Mouse (Mus musculus) CH12F3 (cell line): Measurements from ENCODE around the gene Fam240a.

Experiments
- in situ Hi-C: fragments of 300-500 bp; cut with MboI; formaldehyde crosslinking; loops from 2 replicates; pipeline ENCODE4 v1.14.3; 2020; ENCODE audit warnings: low sequenced_read_pairs

Gene Fam240a

DNA sequence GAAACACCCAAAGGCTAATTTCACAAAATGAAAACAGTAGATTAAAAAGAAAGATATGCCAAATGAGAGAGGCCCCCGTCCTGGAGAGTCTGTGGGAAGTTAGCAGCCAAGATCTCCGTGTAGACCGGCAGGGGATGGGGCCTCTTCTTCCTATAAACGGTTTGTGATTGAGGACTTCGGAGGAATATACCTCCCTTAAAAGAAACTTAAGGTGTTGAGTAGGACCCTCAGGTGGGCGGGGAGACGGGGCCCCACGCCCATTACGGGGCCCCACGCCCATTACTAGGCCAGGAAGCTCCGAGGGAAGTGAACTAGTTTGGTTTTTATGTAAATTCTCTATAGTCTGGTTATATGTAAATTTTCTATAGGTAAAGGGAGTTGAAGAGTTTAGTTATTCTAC lies 29.3 kb upstream of the Fam240a start, which contains the start of gene Tdgf1:
Gene Tdgf1, minus strand, starts transcription at position 233 of the 400 bp plus-strand sequence.
- in situ Hi-C loops = no loop called here

DNA sequence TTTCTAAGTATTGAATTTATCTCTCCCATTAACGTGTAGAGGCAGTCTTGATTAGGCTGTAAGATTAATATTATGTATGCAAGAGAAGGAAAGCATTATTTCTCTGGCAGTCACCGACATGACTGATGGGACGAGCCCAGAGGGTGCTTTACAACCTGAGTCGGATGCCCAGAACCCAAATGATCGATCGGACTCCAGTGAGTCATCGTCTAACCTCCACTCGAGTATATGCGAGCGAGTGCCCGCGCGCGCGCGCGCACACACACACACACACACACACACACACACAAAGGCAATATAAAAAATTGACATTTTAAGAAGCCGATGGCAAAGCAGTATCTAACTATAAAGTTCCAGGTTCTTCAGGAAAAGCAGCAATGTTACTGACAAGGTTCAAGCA lies 28.7 kb upstream of the Fam240a start:
- in situ Hi-C loops = no loop called here

DNA sequence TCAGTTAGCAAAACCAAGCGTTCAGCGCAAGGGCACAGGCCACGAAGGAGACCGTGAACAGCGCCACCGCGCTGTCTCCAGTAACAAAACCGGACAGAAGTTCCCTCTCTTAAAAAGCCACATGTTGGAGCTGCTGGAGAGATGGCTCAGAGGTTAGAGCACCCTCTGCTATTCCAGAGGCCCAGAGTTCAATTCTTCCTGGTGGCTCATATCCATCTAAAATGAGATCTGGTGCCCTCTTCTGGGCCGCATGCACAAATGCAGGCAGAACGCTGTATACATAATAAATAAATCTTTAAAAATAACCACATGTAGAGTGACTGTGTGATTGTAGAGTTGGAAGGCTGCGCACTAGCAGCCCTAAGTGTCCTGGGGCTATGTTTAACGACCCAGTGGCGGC lies 27.6 kb upstream of the Fam240a start:
- in situ Hi-C loops = no loop called here

DNA sequence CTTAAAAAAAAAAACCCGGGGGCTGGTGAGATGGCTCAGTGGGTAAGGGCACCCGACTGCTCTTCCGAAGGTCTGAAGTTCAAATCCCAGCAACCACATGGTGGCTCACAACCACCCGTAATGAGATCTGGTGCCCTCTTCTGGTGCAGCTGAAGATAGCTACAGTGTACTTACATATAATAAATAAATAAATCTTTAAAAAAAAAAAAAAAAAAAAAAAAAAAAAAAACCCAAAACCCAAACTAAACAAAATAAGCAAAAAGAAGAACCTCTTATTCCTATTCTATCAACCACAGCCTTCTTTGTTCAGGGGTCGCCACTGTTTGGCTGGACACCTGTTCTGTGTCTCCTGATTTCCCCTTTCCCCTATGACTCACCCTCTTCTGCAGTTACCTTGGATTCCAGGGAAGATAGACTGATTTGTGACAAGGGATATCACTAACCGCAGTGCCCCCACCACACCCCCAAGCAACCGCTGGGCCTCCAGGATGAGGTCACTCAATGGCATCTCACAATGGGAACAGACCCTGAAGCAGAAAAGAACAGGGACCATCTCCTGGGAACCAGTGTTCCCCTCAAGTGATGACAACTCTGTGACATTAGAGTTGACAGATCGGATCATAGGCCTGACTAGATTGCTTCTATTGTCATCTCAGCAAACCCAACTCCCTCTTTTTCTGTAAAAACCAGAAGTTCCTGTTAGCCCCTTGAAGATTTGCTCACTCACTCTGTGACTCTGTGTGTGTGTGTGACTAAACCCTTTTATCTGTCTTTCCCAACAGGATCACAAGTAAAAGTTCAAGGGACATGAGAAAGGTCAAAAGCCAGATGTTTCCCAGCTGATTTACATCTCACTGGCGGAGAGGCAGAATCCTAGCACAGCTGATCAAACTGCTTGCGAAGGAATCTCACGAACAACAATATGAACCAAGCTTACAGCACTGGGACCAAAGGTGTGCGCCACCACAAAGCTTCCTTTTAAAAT lies 21.1 kb upstream of the Fam240a start:
- in situ Hi-C loops = no loop called here

DNA sequence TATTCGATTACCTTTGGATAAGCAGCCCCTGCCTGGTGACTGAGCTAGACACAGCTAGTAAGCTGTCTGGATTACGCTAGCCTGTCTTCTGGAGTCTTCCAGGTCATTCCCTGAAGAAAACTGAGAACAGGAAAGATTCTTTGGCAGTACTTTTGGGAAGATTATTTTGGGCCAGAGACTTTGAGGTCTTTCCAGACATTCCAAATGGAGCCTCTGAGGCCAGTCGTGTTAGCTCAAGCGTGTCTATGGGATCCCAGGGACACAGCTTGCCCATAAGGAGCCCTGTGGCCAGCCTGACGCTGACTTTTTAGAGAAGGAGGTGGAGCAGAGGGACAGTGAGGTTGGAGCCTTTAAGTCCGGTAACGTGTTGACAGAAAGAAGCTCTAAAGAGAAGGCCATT lies 19.3 kb upstream of the Fam240a start:
- in situ Hi-C loops = no loop called here

DNA sequence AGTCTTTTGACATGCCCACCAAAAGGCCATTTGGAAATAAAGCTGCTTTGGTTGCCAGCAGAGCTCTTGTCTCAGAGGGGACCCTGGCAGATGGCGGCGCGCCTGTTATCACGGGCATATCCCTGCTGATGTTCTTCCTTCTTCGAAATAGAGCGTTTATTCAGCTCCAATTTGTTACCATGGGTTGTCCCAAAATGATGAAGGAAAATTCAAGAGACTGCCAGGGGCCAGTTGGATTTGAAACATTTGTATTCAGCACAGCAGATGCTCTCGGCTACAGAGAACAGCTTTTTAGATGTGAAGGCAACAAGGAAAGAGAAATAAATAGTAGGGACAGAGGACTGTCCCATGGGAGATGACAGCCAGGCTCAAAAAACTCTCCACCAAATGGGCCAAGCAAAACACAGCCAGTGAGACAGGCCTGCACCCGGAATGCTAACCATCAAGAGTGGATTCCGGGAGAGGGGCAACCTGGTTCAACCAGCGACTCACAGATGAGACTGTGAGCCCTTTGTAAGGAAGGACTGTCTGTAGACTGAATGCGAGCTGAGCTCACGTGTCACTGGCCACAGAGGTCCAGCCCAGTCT lies 17.3 kb upstream of the Fam240a start:
- in situ Hi-C loops = no loop called here

DNA sequence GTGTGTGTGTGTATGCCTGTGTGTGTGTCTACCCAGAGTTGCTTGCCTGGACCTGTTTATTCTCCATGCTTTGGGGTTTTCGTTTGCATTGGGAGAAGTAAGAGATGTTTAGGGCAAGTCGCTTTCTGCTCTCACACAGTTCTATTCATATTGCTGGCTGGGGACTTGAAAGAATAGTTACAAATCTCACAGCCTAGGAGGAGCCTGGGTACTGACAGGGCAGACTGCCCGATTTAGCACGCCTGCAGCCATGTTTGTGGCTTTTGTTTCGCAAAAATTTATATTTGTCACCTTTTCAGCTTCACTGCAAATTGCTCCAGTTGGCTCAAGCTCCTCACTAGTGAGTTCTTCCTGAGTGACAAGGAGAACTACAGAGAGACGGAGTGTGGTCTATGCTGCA lies 14.9 kb upstream of the Fam240a start:
- in situ Hi-C loops = no loop called here

DNA sequence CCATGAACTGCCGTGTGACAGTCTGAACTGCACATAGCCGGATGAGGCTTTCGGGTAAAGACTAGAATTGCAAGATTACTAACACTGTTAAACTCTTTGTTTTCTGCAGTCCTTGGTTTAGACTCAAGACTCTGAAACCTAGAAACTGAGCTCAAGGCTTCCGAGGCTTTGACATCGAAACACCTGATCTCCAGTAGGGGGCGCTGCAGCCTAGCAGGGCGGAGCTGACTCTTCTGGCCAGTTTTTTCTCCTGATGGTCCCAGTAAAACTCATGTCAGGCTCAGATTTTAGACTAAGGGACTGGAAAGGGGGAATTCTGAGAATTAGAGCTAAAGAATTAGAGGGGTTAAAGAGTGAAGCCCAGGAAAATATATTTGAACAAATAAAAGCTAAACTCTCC lies 6.1 kb upstream of the Fam240a start:
- in situ Hi-C loops = no loop called here

DNA sequence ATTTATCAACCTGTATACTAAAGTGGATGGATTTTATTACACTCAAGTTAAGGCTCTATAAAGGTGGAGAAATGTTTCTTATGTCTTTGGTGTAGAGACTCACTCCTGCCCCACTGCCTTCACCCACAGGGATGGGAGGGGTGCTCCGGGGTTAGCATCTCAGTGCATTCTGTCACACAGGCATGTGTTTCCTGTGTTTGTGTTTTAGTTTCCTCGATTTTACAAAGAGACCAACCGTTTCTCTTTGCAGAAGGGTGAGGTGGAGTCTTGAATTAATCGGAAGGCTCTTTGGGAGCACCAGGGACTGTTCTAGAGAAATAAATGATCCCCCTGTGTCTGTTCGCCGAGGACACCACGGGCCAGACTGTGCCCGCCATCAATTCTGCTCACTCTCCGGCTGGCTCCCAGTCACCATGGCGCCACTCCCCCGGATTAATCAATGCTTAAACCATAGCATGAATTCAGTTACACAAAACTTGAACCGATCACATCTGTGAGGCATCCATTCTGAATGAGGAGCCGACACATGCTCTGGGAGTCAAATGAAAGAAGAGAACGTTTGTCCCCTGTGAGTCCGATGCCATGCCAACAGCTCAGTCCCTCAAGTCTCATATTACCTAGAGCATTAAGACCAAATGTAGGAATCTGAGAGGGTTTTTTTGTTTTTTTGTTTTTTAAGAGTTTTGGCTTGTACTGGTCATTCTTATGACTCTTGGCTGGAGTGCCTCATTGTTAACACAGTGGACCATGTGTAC lies 4.2 kb upstream of the Fam240a start:
- in situ Hi-C loops = no loop called here

DNA sequence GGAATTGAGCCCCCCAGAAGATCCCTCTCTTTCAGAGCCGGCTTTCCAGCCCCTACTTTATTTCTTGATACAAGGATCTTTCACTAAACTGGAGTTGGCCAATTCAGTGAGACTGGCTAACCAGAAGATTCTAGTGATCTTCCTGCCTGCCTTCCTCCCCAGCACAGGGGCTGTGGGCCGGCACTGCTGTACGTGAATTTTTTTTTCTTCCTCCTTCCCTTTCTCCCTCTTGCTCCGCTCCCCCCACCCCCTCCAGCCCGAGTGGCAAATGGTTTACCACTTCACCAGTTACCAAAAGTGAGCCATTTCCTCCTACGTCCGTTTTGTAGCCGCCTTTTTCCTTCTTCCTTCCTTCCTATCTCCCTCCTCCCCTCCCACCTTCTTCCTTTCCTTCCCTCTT lies 1.2 kb downstream of the Fam240a start:
- in situ Hi-C loops = no loop called here

DNA sequence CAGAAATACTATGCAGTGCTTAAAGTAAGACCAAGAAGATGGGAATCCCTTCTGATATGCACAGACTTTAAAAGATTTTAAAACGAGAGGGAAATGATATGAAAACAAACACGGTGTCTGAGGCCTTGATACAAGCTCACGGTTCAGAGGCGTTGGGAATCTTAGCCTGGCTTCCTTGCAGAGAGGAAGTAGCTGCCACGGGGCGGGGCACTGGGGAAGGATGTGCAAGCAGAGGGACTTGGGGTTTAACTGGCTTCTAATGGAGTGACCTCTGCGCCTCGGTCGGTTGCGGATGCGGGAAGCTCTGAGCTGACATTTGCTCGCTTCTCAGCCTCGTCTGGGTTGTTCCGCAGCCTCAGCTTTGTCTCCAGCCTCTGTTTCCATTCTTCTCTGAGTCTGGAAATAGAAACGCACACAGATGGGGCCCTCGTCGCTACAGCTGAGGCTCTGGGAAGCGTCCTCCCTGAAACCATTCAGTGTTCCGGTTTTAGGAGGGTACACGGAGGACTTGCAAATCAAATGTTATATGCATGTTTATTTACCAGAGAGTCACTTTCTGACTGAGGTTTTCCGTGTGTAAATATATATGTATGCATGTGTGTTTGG lies 1.9 kb downstream of the Fam240a start:
- in situ Hi-C loops = no loop called here

DNA sequence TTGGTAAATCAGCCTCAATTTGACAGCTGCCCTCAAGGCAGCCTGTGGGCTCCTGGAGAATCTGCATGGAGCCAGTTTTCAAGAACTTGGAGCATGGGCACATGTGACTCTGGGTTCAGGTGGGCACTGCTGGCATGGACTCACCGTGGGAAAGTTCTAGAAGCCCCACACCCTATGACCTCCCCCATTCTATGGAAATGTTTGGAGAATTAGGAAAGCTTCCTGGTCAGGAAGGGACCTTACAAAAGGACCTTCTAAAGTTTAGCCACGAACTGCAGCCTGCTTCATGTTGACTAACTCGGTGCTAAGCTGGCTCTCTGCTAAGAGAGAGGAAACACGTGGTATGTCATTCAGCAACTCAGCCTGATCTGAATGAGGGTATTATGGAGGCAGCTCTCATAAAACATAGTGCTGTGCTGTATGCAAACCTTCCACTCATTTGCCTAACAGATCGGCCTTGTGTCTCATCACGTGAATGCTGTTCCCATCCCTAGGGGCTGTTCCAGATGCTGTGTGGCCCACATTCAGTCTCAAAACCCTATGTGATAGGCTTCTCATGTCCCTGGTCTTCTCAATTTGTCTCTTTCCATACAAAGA lies 7.2 kb downstream of the Fam240a start:
- in situ Hi-C loops = no loop called here

DNA sequence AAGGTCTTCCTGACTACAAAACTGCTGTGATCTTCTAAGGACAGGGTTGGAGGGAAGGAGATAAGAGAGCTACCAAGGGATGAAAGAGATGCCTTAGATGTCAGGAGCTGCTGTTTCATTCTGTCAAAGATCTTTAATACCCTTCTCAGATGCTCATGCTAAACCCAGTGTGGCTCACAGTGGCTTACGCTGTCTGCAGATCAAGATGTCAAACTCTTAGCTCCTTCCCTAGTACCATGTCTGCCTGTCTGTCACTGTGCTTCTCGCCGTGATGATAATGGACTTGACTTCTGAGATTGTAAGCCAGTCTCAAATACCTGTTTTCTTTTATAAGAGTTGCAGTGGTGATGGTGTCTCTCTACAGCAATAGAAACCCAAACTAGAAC lies 8.0 kb downstream of the Fam240a start:
- in situ Hi-C loops = no loop called here

DNA sequence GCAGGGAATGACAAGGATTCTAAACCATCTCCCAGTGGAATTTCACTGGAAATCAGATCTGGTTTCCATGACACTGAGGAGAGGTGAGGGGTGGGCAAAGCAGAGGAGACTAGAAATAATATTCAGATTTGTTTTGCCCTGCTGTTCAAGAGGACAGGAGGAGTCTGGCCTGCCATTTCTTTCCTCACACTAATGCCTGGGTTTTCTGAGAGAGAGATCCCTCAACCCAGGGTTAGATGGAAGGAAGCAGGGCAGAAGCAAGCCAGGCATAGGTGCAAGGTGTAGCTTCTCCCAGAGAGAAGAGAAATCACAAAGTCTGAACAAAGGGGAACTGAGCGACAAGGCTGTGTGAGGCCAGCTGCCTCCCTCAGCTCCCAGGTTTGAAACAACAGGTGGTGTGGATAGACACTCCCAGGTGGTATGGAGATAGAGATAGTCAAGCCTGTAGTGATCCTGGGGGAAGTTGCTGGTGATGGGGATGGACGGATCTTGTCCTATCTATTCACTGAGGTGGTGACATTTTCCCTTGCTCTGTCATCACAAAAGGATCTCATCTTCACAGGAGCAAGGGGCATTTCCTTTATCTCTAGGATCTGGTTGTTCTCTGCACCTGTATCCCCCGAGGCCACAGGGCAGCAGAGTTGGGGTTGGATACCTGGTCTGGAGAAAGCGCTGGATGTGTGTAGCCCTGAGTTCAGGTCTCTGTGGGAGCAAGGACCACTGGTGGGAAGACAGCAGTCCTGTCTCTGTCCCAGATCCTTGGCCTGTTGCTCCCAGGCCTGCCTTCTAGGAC lies 8.6 kb downstream of the Fam240a start:
- in situ Hi-C loops = no loop called here

DNA sequence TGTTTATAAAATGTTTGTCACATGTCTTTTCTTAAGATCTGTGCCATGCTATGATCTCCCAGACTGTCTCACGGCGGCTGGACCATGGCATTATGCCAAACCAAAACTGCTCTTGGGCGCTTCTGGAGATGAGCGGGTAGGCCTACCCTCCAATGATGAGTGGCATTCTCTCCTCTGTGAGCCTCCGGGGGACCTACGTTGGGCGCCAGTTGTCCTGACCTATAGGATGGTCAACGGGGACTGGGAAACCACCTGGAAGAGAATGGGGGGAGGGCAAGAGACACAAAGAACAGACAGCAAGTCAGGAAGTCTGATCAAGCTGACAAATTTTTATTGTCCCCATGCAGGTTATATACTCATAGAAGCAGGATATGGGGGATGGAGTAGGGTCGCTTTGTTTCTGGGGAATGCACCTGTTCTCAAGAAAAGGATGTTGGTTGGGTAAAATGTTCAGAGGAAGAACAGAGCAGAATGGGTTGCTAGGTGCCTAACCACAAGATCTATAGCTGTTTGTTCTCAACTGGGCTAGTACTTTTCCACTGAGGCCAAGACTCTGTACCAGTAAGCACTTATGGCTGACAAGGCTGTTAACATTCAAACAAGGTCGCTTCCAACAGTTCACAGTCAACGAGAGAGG lies 9.3 kb downstream of the Fam240a start:
- in situ Hi-C loops = no loop called here

DNA sequence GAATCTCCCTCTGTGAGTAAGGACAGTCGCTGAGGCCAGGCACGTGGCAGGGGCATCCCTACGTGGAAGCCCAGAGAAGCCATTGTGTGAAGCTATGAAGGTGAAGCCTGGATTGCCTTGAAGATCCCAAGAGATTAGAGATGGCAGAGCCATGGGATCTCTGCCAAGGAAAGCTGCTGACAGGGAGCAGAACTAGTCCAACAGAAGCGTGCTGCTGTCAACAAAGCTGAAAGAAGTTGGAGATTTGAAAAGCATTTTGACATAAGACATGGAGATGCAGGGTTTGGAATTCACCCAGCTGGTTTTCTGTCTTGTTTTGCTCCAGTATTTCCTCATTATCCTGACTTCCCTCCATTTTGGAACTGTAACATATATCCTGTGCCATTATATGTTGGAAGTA lies 14.4 kb downstream of the Fam240a start:
- in situ Hi-C loops = no loop called here

DNA sequence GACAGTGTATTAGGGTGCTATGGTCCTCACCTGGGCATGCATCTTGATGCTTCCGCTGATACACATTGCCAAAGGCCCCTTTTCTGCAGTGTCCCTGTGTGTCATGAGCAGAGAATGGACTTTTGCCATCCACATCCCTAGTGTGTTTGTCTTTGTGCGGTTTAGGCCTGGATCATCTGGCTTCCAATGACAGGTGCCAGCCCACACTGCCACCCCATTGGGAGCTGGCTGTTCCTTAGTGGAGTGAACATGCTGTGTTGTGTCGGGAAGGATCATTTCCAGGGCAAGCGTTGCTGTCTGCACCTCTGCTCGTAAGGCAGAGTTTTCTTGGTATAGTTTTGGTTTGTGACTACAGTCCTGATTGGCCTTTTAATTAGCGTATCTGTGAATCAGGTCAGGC lies 15.5 kb downstream of the Fam240a start:
- in situ Hi-C loops = no loop called here

DNA sequence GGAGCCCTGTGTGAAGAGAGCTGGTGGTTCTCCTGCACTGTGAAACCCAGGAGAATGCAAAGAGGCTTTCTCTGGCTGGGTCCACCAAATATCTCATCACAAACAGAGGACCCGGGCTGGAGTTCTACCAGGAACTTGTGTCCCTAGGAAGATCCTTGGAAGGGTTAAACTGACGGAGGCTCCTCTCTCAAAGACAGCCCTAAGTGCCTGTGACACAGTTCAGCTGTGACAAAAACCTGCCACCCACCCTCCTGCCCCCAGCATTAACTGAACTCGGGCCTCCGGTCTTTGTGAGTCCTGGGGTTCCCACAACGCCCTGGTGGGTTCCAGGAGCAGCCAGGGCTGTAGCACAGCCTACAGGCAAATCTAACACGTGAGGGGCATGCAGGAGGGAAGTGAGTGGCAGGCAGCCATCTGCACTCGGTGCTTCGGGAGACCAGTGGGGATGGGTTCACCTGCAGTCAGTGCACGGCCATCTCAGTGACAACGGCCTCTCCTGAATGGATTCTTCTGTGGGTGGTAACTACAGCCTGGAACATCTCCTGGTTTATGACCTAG lies 17.1 kb downstream of the Fam240a start:
- in situ Hi-C loops = no loop called here

DNA sequence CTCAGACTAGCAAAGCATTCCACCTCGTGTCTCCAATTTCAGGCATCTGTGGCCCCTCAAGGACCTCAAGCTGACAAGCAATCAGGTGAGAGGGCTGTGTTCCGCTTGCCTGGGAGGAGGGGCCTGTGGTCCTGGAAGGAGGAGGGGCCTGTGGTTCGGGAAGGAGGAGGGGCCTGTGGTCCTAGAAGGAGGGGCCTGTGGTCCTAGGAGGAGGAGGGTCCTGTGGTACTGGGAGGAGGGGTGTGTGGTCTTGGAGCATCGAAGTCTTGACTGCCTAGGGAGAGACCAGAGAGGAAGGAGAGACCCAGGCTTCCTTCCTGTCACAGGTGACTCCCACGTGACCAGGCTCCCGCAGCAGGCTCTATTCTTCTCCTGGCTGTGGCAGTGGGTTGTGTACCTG lies 20.1 kb downstream of the Fam240a start:
- in situ Hi-C loops = no loop called here
